Mouse (Mus musculus): ENCODE measurements around the gene Fut2. TPM values are rescaled to one million over a fixed set of nuclear protein-coding genes. Genes with fewer than 3 reads are reported as not detected.
A peak's percentile ranks its signal among the peaks of the same experiment; 100 is the strongest.

Gene Fut2
- total and polyA plus RNA-seq, 2 experiments from 2014 or later = 0.15 TPM; not detected in 1

DNA sequence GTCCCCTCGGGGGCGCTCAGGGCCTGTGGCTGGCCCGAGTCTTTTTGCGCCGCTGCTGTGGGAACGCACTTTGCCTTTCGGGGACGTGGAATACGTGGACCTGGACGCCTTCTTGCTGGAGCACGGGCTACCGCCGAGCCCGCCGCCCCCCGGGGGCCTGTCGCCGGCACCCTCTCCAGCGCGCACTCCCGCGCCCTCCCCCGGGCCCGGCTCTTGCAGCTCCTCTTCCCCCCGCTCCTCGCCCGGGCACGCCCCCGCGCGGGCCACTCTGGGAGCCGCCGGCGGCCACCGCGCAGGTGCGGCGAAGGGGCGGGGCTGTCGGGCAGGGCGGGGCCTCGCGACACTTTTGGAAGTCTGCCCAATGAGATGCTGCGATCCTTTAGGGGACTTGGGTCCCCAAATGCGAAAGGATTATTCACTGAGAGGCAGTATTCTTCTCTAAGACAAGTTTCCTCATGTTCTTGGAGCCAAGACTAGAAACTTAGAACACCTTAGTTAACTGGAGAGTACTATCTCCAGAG, 40.6 kb upstream of the Fut2 start:
- Histone ChIP-seq H3K27me3 (ENCODE audit: insufficient read depth, low read length) (no peaks in the 10 kb centered on the region), H3K4me1 (ENCODE audit: insufficient read depth, low read length) (peaks cover 42% of the 10 kb centered on the region), H3K9ac (replicated peaks; ENCODE audit: low read length) (peak overlapping the region; percentile 63), H3K4me3 (ENCODE audit: low read length) (peak overlapping the region; percentile 49), H3K9me3 (ENCODE audit: low read length) (no peaks in the 10 kb centered on the region), H3K4me2 (ENCODE audit: low read depth, low read length) (peak overlapping the region; percentile 90), H3K36me3 (ENCODE audit: insufficient read depth, low read length) (peaks cover 10% of the 10 kb centered on the region), H3K27ac (peak overlapping the region; percentile 82)
- WGBS = under 1% methylated on average over 41 of the region's 45 CpGs
- no peak; the same call in 1 of the 2 replicates for ATAC-seq
- DNase-seq (ENCODE audit: low spot score) = peak; percentile 91
- TF ChIP-seq CTCF (IDR thresholded peaks at IDR 0.05; ENCODE audit: low read depth) = no peak

- Histone ChIP-seq H3K27ac (peak overlapping the region; percentile 82), H3K36me3 (ENCODE audit: insufficient read depth, low read length) (peaks cover 4% of the 10 kb centered on the region), H3K9me3 (ENCODE audit: low read length) (no peaks in the 10 kb centered on the region), H3K4me1 (ENCODE audit: insufficient read depth, low read length) (peaks cover 48% of the 10 kb centered on the region), H3K27me3 (ENCODE audit: insufficient read depth, low read length) (no peaks in the 10 kb centered on the region), H3K4me3 (ENCODE audit: low read length) (peak overlapping the region; percentile 49), H3K4me2 (ENCODE audit: low read depth, low read length) (peak overlapping the region; percentile 90), H3K9ac (replicated peaks; ENCODE audit: low read length) (peak overlapping the region; percentile 63; the same call in 1 of the 2 replicates)
- ATAC-seq (no peak), DNase-seq (ENCODE audit: low spot score) (peak; percentile 39)
- no peak for TF ChIP-seq CTCF (IDR thresholded peaks at IDR 0.05; ENCODE audit: low read depth)
- 0% methylated on average over 7 of the region's 7 CpGs for WGBS
Observed at GRCm38 (mm10) chr7:45705873-45706281, 39.7 kb upstream of the Fut2 start.

GRCm38 (mm10) chr7:45705443-45705864, 39.3 kb upstream of the Fut2 start:
- no peaks in the 10 kb centered on the region for H3K27me3 ChIP-seq (ENCODE audit: insufficient read depth, low read length)
- ATAC-seq (no peak), DNase-seq (ENCODE audit: low spot score) (no peak)
- TF ChIP-seq CTCF (IDR thresholded peaks at IDR 0.05; ENCODE audit: low read depth) = no peak
- peak overlapping the region; percentile 82 for H3K27ac ChIP-seq
- H3K4me2 ChIP-seq (ENCODE audit: low read depth, low read length) = peak overlapping the region; percentile 90
- H3K4me3 ChIP-seq (ENCODE audit: low read length) = peak overlapping the region; percentile 49
- no peaks in the 10 kb centered on the region for H3K9me3 ChIP-seq (ENCODE audit: low read length)
- peaks cover under 1% of the 10 kb centered on the region; the same call in 1 of the 2 replicates for H3K36me3 ChIP-seq (ENCODE audit: insufficient read depth, low read length)
- H3K9ac ChIP-seq (replicated peaks; ENCODE audit: low read length) = peak overlapping the region; percentile 63
- H3K4me1 ChIP-seq (ENCODE audit: insufficient read depth, low read length) = peaks cover 48% of the 10 kb centered on the region
- under 1% methylated on average over 21 of the region's 21 CpGs for WGBS

DNA sequence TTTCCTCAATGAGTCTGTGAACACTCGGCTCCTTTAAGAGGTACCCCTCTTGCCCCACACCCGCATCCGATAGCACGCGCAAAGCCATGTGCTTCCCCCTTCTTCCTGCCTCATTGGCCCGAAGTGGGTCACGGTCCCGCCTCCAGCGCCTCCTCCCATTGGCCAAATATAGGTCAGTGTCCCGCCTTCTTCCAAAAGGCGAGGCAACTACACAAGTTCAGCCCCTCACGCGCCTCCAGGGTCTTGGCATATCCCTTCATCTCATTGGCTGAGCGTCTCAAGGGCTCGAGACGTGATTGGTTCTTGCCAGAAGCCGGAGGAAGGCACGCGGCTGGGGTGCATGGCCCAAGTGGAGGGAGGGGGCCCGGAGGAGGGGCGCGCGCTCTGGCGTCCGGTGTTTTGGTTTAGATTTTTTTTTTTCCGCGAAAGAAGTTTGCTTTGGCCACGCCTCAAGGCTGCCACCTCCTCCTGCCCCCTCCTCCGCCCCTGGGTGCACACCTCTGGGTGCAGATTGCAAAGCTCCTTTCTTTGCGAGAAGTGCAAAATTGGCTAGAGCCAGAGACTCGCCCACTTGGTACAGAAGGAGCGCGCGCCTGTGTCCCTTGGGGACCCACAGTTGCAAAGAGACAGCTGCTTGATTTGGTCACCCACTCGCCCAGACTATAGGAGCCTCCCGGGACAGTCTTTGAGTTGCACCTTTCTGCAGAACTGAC, 38.7 kb upstream of the Fut2 start, which contains the start of gene Dbp:
Gene Dbp, plus strand, starts transcription at position 359 of the 713 bp plus-strand sequence.
- TF ChIP-seq CTCF (IDR thresholded peaks at IDR 0.05; ENCODE audit: low read depth) = no peak
- Histone ChIP-seq H3K27me3 (ENCODE audit: insufficient read depth, low read length) (no peaks in the 10 kb centered on the region), H3K4me3 (ENCODE audit: low read length) (peak within 1 kb of the TSS; percentile 49), H3K9me3 (ENCODE audit: low read length) (no peaks in the 10 kb centered on the region), H3K9ac (replicated peaks; ENCODE audit: low read length) (peak within 1 kb of the TSS; percentile 63), H3K36me3 (ENCODE audit: insufficient read depth, low read length) (no peaks in the 10 kb centered on the region), H3K27ac (peak within 1 kb of the TSS; percentile 93), H3K4me1 (ENCODE audit: insufficient read depth, low read length) (peaks cover 52% of the 10 kb centered on the region), H3K4me2 (ENCODE audit: low read depth, low read length) (peak within 1 kb of the TSS; percentile 90)
- under 1% methylated on average over 36 of the region's 36 CpGs for WGBS
- DNase-seq (ENCODE audit: low spot score) = peak; percentile 99
- ATAC-seq = peak; percentile 87

GRCm38 (mm10) chr7:45704046-45704559, 37.9 kb upstream of the Fut2 start:
- DNase-seq (ENCODE audit: low spot score) = peak; percentile 92
- H3K4me1 ChIP-seq (ENCODE audit: insufficient read depth, low read length) = peaks cover 45% of the 10 kb centered on the region

GRCm38 (mm10) chr7:45703521-45704033, 37.4 kb upstream of the Fut2 start:
- 41% methylated on average over 12 of the region's 12 CpGs for WGBS
- peak overlapping the region; percentile 93 for H3K27ac ChIP-seq
- no peaks in the 10 kb centered on the region for H3K9me3 ChIP-seq (ENCODE audit: low read length)
- no peak for TF ChIP-seq CTCF (IDR thresholded peaks at IDR 0.05; ENCODE audit: low read depth)
- ATAC-seq (no peak), DNase-seq (ENCODE audit: low spot score) (no peak)
- H3K36me3 ChIP-seq (ENCODE audit: insufficient read depth, low read length) = no peaks in the 10 kb centered on the region
- H3K4me2 ChIP-seq (ENCODE audit: low read depth, low read length) = peak overlapping the region; percentile 90
- peak overlapping the region; percentile 49 for H3K4me3 ChIP-seq (ENCODE audit: low read length)
- H3K9ac ChIP-seq (replicated peaks; ENCODE audit: low read length) = peak overlapping the region; percentile 55
- no peaks in the 10 kb centered on the region for H3K27me3 ChIP-seq (ENCODE audit: insufficient read depth, low read length)
- H3K4me1 ChIP-seq (ENCODE audit: insufficient read depth, low read length) = peaks cover 39% of the 10 kb centered on the region

More at GRCm38 (mm10) chr7:45704046-45704559, 37.9 kb upstream of the Fut2 start:
- Histone ChIP-seq H3K36me3 (ENCODE audit: insufficient read depth, low read length) (no peaks in the 10 kb centered on the region), H3K27me3 (ENCODE audit: insufficient read depth, low read length) (no peaks in the 10 kb centered on the region), H3K4me3 (ENCODE audit: low read length) (peak overlapping the region; percentile 49), H3K9me3 (ENCODE audit: low read length) (no peaks in the 10 kb centered on the region), H3K4me2 (ENCODE audit: low read depth, low read length) (peak overlapping the region; percentile 90), H3K27ac (peak overlapping the region; percentile 93), H3K9ac (replicated peaks; ENCODE audit: low read length) (peak overlapping the region; percentile 55)
- under 1% methylated on average over 13 of the region's 13 CpGs for WGBS
- no peak for TF ChIP-seq CTCF (IDR thresholded peaks at IDR 0.05; ENCODE audit: low read depth)
- peak; percentile 76 for ATAC-seq
